Mouse (Mus musculus) kidney, adult 2 months (tissue): ENCODE data around the gene Prr12.

Source experiments
- CTCF ChIP-seq: fragments of 200-500 bp; conservative IDR thresholded peaks from 2 replicates; pipeline ENCODE4 v1.5.1; 2011; ENCODE audit warnings: low read depth, mild to moderate bottlenecking, control low read depth, low read length, moderate library complexity, mixed read lengths; ENCODE audit not compliant: insufficient read depth, insufficient read length
- POLR2A ChIP-seq: fragments of 200-500 bp; IDR thresholded peaks from one replicate; pipeline ENCODE4 v1.6.1; 2011; ENCODE audit warnings: low read depth, low read length, control low read depth

DNA sequence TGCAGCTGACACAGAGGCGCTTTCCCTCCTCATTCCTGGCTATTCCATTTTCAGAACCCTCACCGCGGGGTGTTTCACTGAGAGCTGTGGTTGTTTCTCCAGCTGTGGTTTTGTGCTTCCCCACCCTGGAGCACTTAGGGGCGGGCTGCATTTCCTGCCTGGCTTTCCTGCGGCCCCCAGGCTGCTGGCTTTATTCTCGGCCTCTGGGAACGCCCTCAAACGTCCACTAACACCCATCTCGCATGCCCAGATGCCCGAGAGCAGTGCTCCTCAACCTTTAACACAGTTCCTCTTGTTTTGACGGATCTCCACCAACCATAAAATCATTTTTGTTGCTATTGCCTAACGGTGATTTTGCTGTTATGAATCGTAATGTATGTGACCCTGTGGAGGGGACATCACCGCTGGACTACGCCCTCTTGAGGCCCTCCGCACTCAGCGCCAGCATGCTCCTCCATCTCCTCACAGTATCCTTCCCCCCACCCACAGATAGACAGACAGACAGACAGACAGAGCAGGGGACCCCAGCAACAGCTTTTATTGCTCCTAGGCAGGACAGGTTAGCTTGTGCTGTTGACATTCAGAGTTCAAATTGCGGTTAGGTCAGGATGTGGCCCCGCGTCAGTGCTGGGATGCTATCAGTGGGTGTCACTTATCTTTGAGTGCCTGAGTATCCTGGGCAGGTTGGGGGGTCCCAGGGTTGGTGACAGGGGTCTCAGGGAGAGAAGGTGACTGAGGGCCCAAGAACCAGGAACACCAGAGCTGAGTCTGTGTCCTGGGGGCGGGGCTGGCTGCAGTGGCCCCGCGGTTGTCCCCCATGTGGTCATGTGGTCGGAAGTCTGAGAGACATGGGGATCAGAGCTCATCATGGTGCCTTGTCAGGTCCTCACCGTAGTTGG is 30.0 kb upstream of the Prr12 start:
- no peak for TF ChIP-seq CTCF
- TF ChIP-seq POLR2A, result no peak
